Mouse (Mus musculus) brain, embryonic 14.5 days (tissue): Measurements from ENCODE around the gene Sh3bgr.

Experiments
- CTCF ChIP-seq: fragments of 200-500 bp; IDR thresholded peaks from 2 replicates; pipeline ENCODE4 v1.5.1; 2012; ENCODE audit warnings: inconsistent platforms, mild to moderate bottlenecking, moderate library complexity, borderline replicate concordance; ENCODE audit not compliant: insufficient read depth, insufficient read length; ENCODE audit errors: extremely low read depth
- POLR2A ChIP-seq: fragments of 200-500 bp; IDR thresholded peaks from 2 replicates; pipeline ENCODE4 v1.6.1; 2012; ENCODE audit warnings: mild to moderate bottlenecking, inconsistent platforms, borderline replicate concordance; ENCODE audit not compliant: poor library complexity, insufficient read depth, insufficient read length, severe bottlenecking; ENCODE audit errors: extremely low read depth

GRCm38 (mm10) chr16:96150995-96151394, 49.3 kb upstream of the Sh3bgr start:
- TF ChIP-seq POLR2A (no peak), CTCF (no peak)
